Mouse (Mus musculus) kidney, embryonic 16.5 days (tissue): Measurements from ENCODE around the gene Pecam1. TPM values are rescaled to one million over a fixed set of nuclear protein-coding genes. Genes with fewer than 3 reads are reported as not detected.
"Not testable (repeated sequence)": the region's sequence is repeated elsewhere in the genome, so short reads cannot be mapped to it uniquely, and the experiment has no call there.

ENCODE experiments used
- ATAC-seq: fragments of 200-750 bp; cut with Nextera tagmentation; 2 replicates; pipeline ENCODE4 v1.8.0; 2017; ENCODE audit warnings: moderate TSS enrichment; ENCODE audit not compliant: low FRiP score, low TSS enrichment
- H3K27ac ChIP-seq: fragments of 300-500 bp; sonication (generic); 2 replicates; pipeline ENCODE4 v1.5.1; 2014; ENCODE audit warnings: low read length
- H3K27me3 ChIP-seq: fragments of 300-500 bp; sonication (generic); 2 replicates; pipeline ENCODE4 v1.6.1; 2014; ENCODE audit warnings: low read length, control low read depth, mixed read lengths; ENCODE audit not compliant: insufficient read depth
- H3K36me3 ChIP-seq: fragments of 300-500 bp; sonication (generic); 2 replicates; pipeline ENCODE4 v1.6.1; 2014; ENCODE audit warnings: low read length, control low read depth, mixed read lengths; ENCODE audit not compliant: insufficient read depth
- H3K4me1 ChIP-seq: fragments of 300-500 bp; sonication (generic); 2 replicates; pipeline ENCODE4 v1.6.1; 2014; ENCODE audit warnings: low read length, control low read depth, mixed read lengths; ENCODE audit not compliant: insufficient read depth
- H3K4me2 ChIP-seq: fragments of 300-500 bp; sonication (generic); replicated peaks from 2 replicates; pipeline ENCODE4 v1.6.1; 2014; ENCODE audit warnings: low read depth, low read length
- H3K4me3 ChIP-seq: fragments of 300-500 bp; sonication (generic); 2 replicates; pipeline ENCODE4 v1.5.1; 2014; ENCODE audit warnings: mild to moderate bottlenecking, low read length
- H3K9ac ChIP-seq: fragments of 300-500 bp; sonication (generic); replicated peaks from 2 replicates; pipeline ENCODE4 v1.6.1; 2014; ENCODE audit warnings: low read length
- H3K9me3 ChIP-seq: fragments of 300-500 bp; sonication (generic); 2 replicates; pipeline ENCODE4 v1.6.1; 2016; ENCODE audit warnings: low read length, control low read depth
- WGBS: fragments of 180-500 bp; shearing (Covaris S2); extraction: QIAGEN DNeasy Blood & Tissue Kit; methylation state at CpG from one replicate; pipeline ENCODE4 v1.1.7; 2014; 5-methylcytosine and 5-hydroxymethylcytosine counted together
- polyA plus RNA-seq: library from polyadenylated mRNA; unstranded; fragments of >200 nt; fragmentation: Nextera tagmentation; extraction: Ambion mirVana; gene quantifications from 2 replicates; pipeline ENCODE4 v1.2.1, GENCODE M21; 2015

The Pecam1 gene
- polyA plus RNA-seq, 1 experiment from 2014 or later, result 74.9 TPM

DNA sequence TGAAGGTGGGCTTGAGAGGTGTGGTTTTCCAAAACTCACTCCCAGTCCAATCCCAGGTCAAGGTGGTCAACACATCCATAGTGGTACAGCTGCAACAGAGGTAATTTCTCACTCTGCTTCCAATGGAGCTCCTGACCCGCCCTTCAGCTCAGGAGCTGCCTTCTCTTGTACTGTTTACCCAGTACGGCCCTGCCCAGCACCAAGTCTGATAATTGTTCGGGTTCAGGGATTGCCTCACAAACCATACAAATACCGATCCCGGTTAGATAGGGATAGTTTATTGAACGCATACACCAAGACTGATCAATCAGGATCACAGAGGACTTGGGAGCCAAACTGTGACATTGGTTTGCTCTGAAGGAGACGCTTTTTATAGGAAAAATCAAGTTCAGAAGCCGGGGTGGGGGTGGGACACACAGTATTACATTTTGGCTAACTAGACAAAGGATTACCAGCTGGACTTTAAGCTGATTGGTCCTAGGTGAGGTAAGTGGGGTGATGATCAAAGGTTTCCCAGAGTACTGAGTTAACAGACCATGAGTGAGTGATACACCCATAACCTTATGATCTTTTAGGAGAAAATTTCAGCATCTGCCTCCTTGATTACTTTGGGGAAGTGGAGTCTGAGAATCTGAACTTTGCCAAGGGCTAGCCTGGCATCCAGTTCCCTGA lies 107.3 kb downstream of the Pecam1 start:
- H3K9me3 ChIP-seq, result no peaks in the 10 kb centered on the region
- no peaks in the 10 kb centered on the region for H3K36me3 ChIP-seq
- H3K4me2 ChIP-seq, result no peak overlapping the region
- H3K4me1 ChIP-seq, result peaks cover 13% of the 10 kb centered on the region
- no peak for ATAC-seq
- no peak overlapping the region for H3K27ac ChIP-seq
- no peak overlapping the region for H3K4me3 ChIP-seq
- 84% methylated on average over 8 of the region's 8 CpGs for WGBS
- H3K9ac ChIP-seq, result no peak overlapping the region
- no peaks in the 10 kb centered on the region for H3K27me3 ChIP-seq

DNA sequence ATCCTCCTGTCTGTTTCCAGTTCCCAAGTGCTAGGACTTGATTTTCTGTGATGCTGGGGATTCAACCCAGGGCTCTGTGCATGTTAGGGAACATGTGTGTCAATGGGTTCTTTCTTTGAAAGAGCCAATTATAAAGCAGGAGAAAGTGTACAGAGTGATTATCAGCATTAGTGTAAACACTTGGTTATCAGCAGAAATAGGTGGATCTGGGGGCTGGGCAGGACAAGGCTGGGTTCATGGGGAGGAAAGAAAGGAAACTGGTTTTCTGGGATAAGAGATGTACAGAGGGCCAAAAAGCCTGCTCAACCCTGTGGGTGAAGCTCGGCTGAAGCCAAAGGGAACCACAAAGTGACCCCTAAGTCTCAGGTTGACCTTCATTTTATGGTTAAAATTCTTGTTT lies 108.8 kb downstream of the Pecam1 start:
- Histone ChIP-seq H3K4me2 (no peak overlapping the region), H3K36me3 (no peaks in the 10 kb centered on the region), H3K9me3 (no peaks in the 10 kb centered on the region), H3K27ac (no peak overlapping the region), H3K4me1 (peaks cover 23% of the 10 kb centered on the region), H3K4me3 (no peak overlapping the region), H3K27me3 (no peaks in the 10 kb centered on the region), H3K9ac (no peak overlapping the region)
- ATAC-seq, result no peak
- 59% methylated on average over 1 of the region's 1 CpGs for WGBS

- H3K27ac ChIP-seq, result no peak overlapping the region
Observed at GRCm38 (mm10) chr11:106640059-106640458, 110.4 kb downstream of the Pecam1 start.

DNA sequence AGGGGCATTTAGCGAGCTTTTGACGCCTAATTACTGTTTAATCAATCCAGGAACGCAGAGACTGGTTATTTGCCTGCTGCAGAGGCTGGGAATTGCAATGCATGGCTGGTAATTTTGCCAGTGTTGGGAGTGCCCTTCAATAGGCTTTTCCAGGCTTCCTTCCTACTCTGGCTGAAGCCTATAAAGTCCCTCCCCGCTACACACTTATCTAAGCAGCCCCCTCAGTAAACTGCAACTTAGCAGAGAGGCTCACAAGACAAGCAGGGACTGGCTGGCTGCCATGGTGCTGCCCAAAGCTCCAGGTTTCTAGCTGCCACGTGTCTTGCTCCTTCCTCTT lies 111.1 kb downstream of the Pecam1 start:
- Histone ChIP-seq H3K36me3 (no peaks in the 10 kb centered on the region), H3K4me2 (no peak overlapping the region), H3K9me3 (no peaks in the 10 kb centered on the region), H3K4me3 (no peak overlapping the region), H3K27ac (no peak overlapping the region), H3K4me1 (peaks cover 23% of the 10 kb centered on the region), H3K9ac (no peak overlapping the region), H3K27me3 (no peaks in the 10 kb centered on the region)
- ATAC-seq, result no peak
- WGBS, result 24% methylated on average over 5 of the region's 5 CpGs

More at GRCm38 (mm10) chr11:106640059-106640458, 110.4 kb downstream of the Pecam1 start:
- 27% methylated on average over 5 of the region's 9 CpGs for WGBS
- Histone ChIP-seq H3K36me3 (no peaks in the 10 kb centered on the region), H3K4me2 (peak overlapping the region; percentile 15; the same call in 1 of the 2 replicates), H3K4me3 (no peak overlapping the region), H3K4me1 (peaks cover 23% of the 10 kb centered on the region), H3K27me3 (no peaks in the 10 kb centered on the region), H3K9ac (no peak overlapping the region; the same call in 1 of the 2 replicates), H3K9me3 (no peaks in the 10 kb centered on the region)
- no peak for ATAC-seq

GRCm38 (mm10) chr11:106638551-106639355 lies 111.7 kb downstream of the Pecam1 start:
- H3K4me1 ChIP-seq, result peaks cover 23% of the 10 kb centered on the region
- ATAC-seq, result no peak
- H3K27ac ChIP-seq, result no peak overlapping the region
- no peaks in the 10 kb centered on the region for H3K27me3 ChIP-seq
- no peaks in the 10 kb centered on the region for H3K9me3 ChIP-seq
- H3K36me3 ChIP-seq, result no peaks in the 10 kb centered on the region
- H3K4me3 ChIP-seq, result no peak overlapping the region
- no peak overlapping the region for H3K4me2 ChIP-seq
- WGBS, result 47% methylated on average over 9 of the region's 9 CpGs
- H3K9ac ChIP-seq, result no peak overlapping the region

- peaks cover 23% of the 10 kb centered on the region for H3K4me1 ChIP-seq
- H3K27ac ChIP-seq, result no peak overlapping the region
- no peaks in the 10 kb centered on the region for H3K36me3 ChIP-seq
- H3K27me3 ChIP-seq, result no peaks in the 10 kb centered on the region
- 27% methylated on average over 7 of the region's 7 CpGs for WGBS
- peak overlapping the region; percentile 5; the same call in 1 of the 2 replicates for H3K9ac ChIP-seq
- peaks cover 5% of the 10 kb centered on the region for H3K9me3 ChIP-seq
- no peak overlapping the region for H3K4me2 ChIP-seq
- no peak overlapping the region for H3K4me3 ChIP-seq
- ATAC-seq, result no peak
Observed at GRCm38 (mm10) chr11:106637754-106638153, 112.7 kb downstream of the Pecam1 start.

GRCm38 (mm10) chr11:106635946-106636345 lies 114.5 kb downstream of the Pecam1 start:
- Histone ChIP-seq H3K4me3 (no peak overlapping the region), H3K36me3 (no peaks in the 10 kb centered on the region), H3K4me1 (peaks cover 23% of the 10 kb centered on the region), H3K27ac (no peak overlapping the region), H3K27me3 (no peaks in the 10 kb centered on the region), H3K9ac (no peak overlapping the region), H3K4me2 (no peak overlapping the region), H3K9me3 (peaks cover 5% of the 10 kb centered on the region)
- ATAC-seq, result no peak
- WGBS, result 37% methylated on average over 2 of the region's 2 CpGs

- not testable (repeated sequence) for ATAC-seq, H3K9me3 ChIP-seq, H3K9ac ChIP-seq, H3K36me3 ChIP-seq, H3K27me3 ChIP-seq, H3K4me1 ChIP-seq, H3K27ac ChIP-seq, H3K4me3 ChIP-seq, H3K4me2 ChIP-seq
- WGBS, result 87% methylated on average over 3 of the region's 3 CpGs
Observed at GRCm38 (mm10) chr11:106634175-106634574, 116.3 kb downstream of the Pecam1 start.

- Histone ChIP-seq H3K9me3 (peaks cover 5% of the 10 kb centered on the region), H3K36me3 (no peaks in the 10 kb centered on the region), H3K9ac (no peak overlapping the region), H3K4me3 (no peak overlapping the region), H3K27me3 (no peaks in the 10 kb centered on the region), H3K4me2 (no peak overlapping the region), H3K4me1 (peaks cover 10% of the 10 kb centered on the region), H3K27ac (no peak overlapping the region)
- ATAC-seq, result no peak
- 86% methylated on average over 2 of the region's 2 CpGs for WGBS
Observed at GRCm38 (mm10) chr11:106633456-106633855, 117.0 kb downstream of the Pecam1 start.

GRCm38 (mm10) chr11:106627692-106628091 lies 122.7 kb downstream of the Pecam1 start:
- no peak overlapping the region for H3K4me3 ChIP-seq
- no peaks in the 10 kb centered on the region for H3K36me3 ChIP-seq
- no peaks in the 10 kb centered on the region for H3K27me3 ChIP-seq
- H3K4me1 ChIP-seq, result no peaks in the 10 kb centered on the region
- H3K4me2 ChIP-seq, result no peak overlapping the region
- WGBS, result 18% methylated on average over 6 of the region's 6 CpGs
- no peak overlapping the region for H3K9ac ChIP-seq
- no peak overlapping the region for H3K27ac ChIP-seq
- ATAC-seq, result 0 out of 2 replicates have a peak, but pooled peaks have one; percentile 46
- no peaks in the 10 kb centered on the region for H3K9me3 ChIP-seq
